ENCODE assay signal across 29 mouse cellular contexts in genomic region chr17:5542177-5542576, GRCm38 (mm10).
"Had no signal": no experiment of that assay in that cellular context is flagged by ENCODE, and none has a peak within 500 bp of the region (broad histone marks: within the 10 kb centered on the region; RNA-seq: fewer than 3 reads in every experiment).

No protein-coding gene starts in this region.

- H3K27ac ChIP-seq: limb, embryonic 10.5 days; limb, embryonic 12.5 days; limb, embryonic 13.5 days; limb, embryonic 15.5 days; liver, embryonic 14.5 days; liver, embryonic 15.5 days; lung, embryonic 15.5 days; macrophage; midbrain, embryonic 10.5 days; midbrain, embryonic 12.5 days; midbrain, embryonic 13.5 days; midbrain, embryonic 15.5 days; neural tube, embryonic 12.5 days; neural tube, embryonic 13.5 days had no signal

- H3K4me3 ChIP-seq: left cerebral cortex, adult 2 months; limb, embryonic 10.5 days; limb, embryonic 12.5 days; limb, embryonic 13.5 days; limb, embryonic 15.5 days; liver, embryonic 15.5 days; lung, embryonic 15.5 days; megakaryocyte, embryonic 14.5 days; midbrain, embryonic 10.5 days; midbrain, embryonic 12.5 days; midbrain, embryonic 13.5 days; midbrain, embryonic 15.5 days; myocyte; neural tube, embryonic 12.5 days; neural tube, embryonic 13.5 days had no signal

- H3K9ac ChIP-seq: limb, embryonic 12.5 days; limb, embryonic 13.5 days; limb, embryonic 15.5 days; liver, embryonic 14.5 days; liver, embryonic 15.5 days; lung, embryonic 14.5 days; lung, embryonic 15.5 days; midbrain, embryonic 12.5 days; midbrain, embryonic 13.5 days; midbrain, embryonic 15.5 days; neural tube, embryonic 12.5 days; neural tube, embryonic 13.5 days had no signal

- H3K36me3 ChIP-seq: limb, embryonic 10.5 days; limb, embryonic 12.5 days; limb, embryonic 13.5 days; limb, embryonic 15.5 days; liver, embryonic 15.5 days; lung, embryonic 15.5 days; midbrain, embryonic 10.5 days; midbrain, embryonic 12.5 days; midbrain, embryonic 13.5 days; midbrain, embryonic 15.5 days; neural tube, embryonic 12.5 days; neural tube, embryonic 13.5 days had no signal

- H3K4me2 ChIP-seq: limb, embryonic 12.5 days; limb, embryonic 13.5 days; limb, embryonic 15.5 days; liver, embryonic 15.5 days; lung, embryonic 14.5 days; lung, embryonic 15.5 days; midbrain, embryonic 11.5 days; midbrain, embryonic 12.5 days; midbrain, embryonic 13.5 days; midbrain, embryonic 15.5 days; neural tube, embryonic 12.5 days; neural tube, embryonic 13.5 days had no signal

- DNase-seq: left cerebral cortex, postnatal 4 days; lung, adult 18-20 months; lung, adult 2 months; lung, embryonic 14.5 days; lung, postnatal 10 days; lung, postnatal 14 days; lung, postnatal 36 days; lung, postnatal 4 days; midbrain, embryonic 14.5 days had no signal

- ATAC-seq: lung, postnatal 0 days; midbrain, embryonic 13.5 days; midbrain, embryonic 15.5 days; midbrain, embryonic 16.5 days had no signal

- H3K27me3 ChIP-seq: limb, embryonic 12.5 days; limb, embryonic 13.5 days; limb, embryonic 15.5 days; liver, embryonic 15.5 days; lung, embryonic 15.5 days; midbrain, embryonic 12.5 days; midbrain, embryonic 13.5 days; midbrain, embryonic 15.5 days; neural tube, embryonic 12.5 days; neural tube, embryonic 13.5 days had no signal

- H3K9me3 ChIP-seq: limb, embryonic 10.5 days; limb, embryonic 12.5 days; limb, embryonic 13.5 days; limb, embryonic 15.5 days; liver, embryonic 15.5 days; lung, embryonic 15.5 days; midbrain, embryonic 10.5 days; midbrain, embryonic 12.5 days; midbrain, embryonic 13.5 days; midbrain, embryonic 15.5 days; neural tube, embryonic 12.5 days; neural tube, embryonic 13.5 days had no signal

- H3K4me1 ChIP-seq: limb, embryonic 10.5 days; limb, embryonic 12.5 days; limb, embryonic 13.5 days; limb, embryonic 15.5 days; lung, embryonic 15.5 days; midbrain, embryonic 15.5 days; neural tube, embryonic 12.5 days had no signal
